Mouse (Mus musculus) 3T3-L1 (cell line): ENCODE data around the gene Serpinb9e.
"Not testable (repeated sequence)": the region's sequence is repeated elsewhere in the genome, so short reads cannot be mapped to it uniquely, and the experiment has no call there.

Experiments
- DNase-seq: peaks from one replicate; pipeline ENCODE4 v3.0.0-alpha.2; 2015; ENCODE audit warnings: low read depth, low spot score

The Serpinb9e gene

GRCm38 (mm10) chr13:33249312-33249711 lies at the start of gene Serpinb9e:
Gene Serpinb9e, plus strand, starts transcription at chr13:33249612.
- not testable (repeated sequence) for DNase-seq

- DNase-seq, result peak; percentile 25
These were observed 49.7 kb upstream of the Serpinb9e start for GRCm38 (mm10) chr13:33199740-33200139.

GRCm38 (mm10) chr13:33308631-33309030 lies 59.2 kb downstream of the Serpinb9e start:
- DNase-seq, result not testable (repeated sequence)
